Mouse (Mus musculus) CH12.LX (cell line): ENCODE measurements around the gene 1700013G24Rik.

Source experiments
- CTCF ChIP-seq, 2 experiments: IDR thresholded peaks in 1 of 2; conservative IDR thresholded peaks in 1 of 2; 2 replicates each; pipeline ENCODE4 v1.5.1; 2011 to 2012; ENCODE audit warnings: low read depth in 2 of 2, low read length in 2 of 2, improper control_type of control experiment in 1 of 2, inconsistent platforms in 1 of 2, mild to moderate bottlenecking in 1 of 2, moderate library complexity in 1 of 2
- RAD21 ChIP-seq: IDR thresholded peaks from 2 replicates; pipeline ENCODE4 v1.6.1; 2011; ENCODE audit warnings: low read depth, mild to moderate bottlenecking, low read length, improper control_type of control experiment, moderate library complexity
- USF1 ChIP-seq: IDR thresholded peaks from 2 replicates; pipeline ENCODE4 v1.6.1; 2014; ENCODE audit warnings: low read depth, mild to moderate bottlenecking, inconsistent platforms, low read length, improper control_type of control experiment

- TF ChIP-seq CTCF (conservative IDR thresholded peaks at IDR 0.05 in 1 of 2, IDR thresholded peaks at IDR 0.05 in 1 of 2; ENCODE audit: low read depth in 2 of 2, low read length in 2 of 2) (no peak), RAD21 (no peak), USF1 (no peak)
Measured at GRCm38 (mm10) chr4:137498882-137499583, 45.9 kb downstream of the 1700013G24Rik start.
